Mouse (Mus musculus): ENCODE measurements around the gene Gabra3. TPM values are rescaled to one million over a fixed set of nuclear protein-coding genes. Genes with fewer than 3 reads are reported as not detected.
A peak's percentile ranks its signal among the peaks of the same experiment; 100 is the strongest.

The Gabra3 gene
- polyA plus RNA-seq, 1 experiment from 2014 or later = 1.5 TPM

MicroRNAs encoded within 50 kb of the gene (microRNA counts, 519-probe panel; counts per million panel counts)
- 2,541 counts per million, percentile 26 among the panel's probes with 10 or more counts for microRNA mmu-miR-105
- microRNA mmu-miR-767 = not detected

Small RNA genes lying within 50 kb of the gene (microRNA-seq; reads per million reads assigned to microRNA genes)
- gene Mir105 (not detected), gene Mir767 (not detected)

Other genes with a start within 250 kb of the Gabra3 start
- gene Gabrq, start 168.3 kb upstream of the Gabra3 start, polyA plus RNA-seq (2014; fragmentation: Nextera tagmentation; extraction: Ambion mirVana) = 0.23 and 0.27 TPM in 2 replicates

Data from intestine, embryonic 14.5 days (tissue).